Mouse (Mus musculus): ENCODE measurements at regions not wholly inside any gene's neighbourhood (a gene's known extent, or its start where the extent isn't known, plus 50 kb on each side); places are given as distances from the start of the nearest gene placed in this dataset.

GRCm38 (mm10) chr13:97587088-97587487 is 173.3 kb downstream of the Gm10260 start:
- Histone ChIP-seq H3K4me3 (replicated peaks; ENCODE audit: low read length) (no peak overlapping the region), H3K4me2 (replicated peaks; ENCODE audit: low read depth, low read length, severe bottlenecking) (no peak overlapping the region), H3K36me3 (ENCODE audit: control insufficient read depth, insufficient read depth, low read length) (no peaks in the 10 kb centered on the region), H3K27me3 (ENCODE audit: control insufficient read depth, insufficient read depth, low read length) (no peaks in the 10 kb centered on the region), H3K27ac (replicated peaks; ENCODE audit: low read depth, low read length) (no peak overlapping the region), H3K9ac (ENCODE audit: low read depth, low read length, severe bottlenecking) (no peak overlapping the region), H3K4me1 (ENCODE audit: control insufficient read depth, insufficient read depth, low read length) (no peaks in the 10 kb centered on the region), H3K9me3 (ENCODE audit: control insufficient read depth, low read length) (no peaks in the 10 kb centered on the region)
- DNase-seq (ENCODE audit: low spot score) (no peak), ATAC-seq (ENCODE audit: low FRiP score, low read depth) (no peak)
- 94% methylated on average over 1 of the region's 1 CpGs for WGBS
- no peak for TF ChIP-seq POLR2A (IDR thresholded peaks at IDR 0.05; ENCODE audit: borderline replicate concordance, extremely low read depth, insufficient read depth, insufficient read length)

- no peaks in the 10 kb centered on the region for H3K9me3 ChIP-seq (ENCODE audit: control insufficient read depth, low read length)
- no peak overlapping the region for H3K4me3 ChIP-seq (replicated peaks; ENCODE audit: low read length)
- no peak for TF ChIP-seq POLR2A (IDR thresholded peaks at IDR 0.05; ENCODE audit: borderline replicate concordance, extremely low read depth, insufficient read depth, insufficient read length)
- H3K27me3 ChIP-seq (ENCODE audit: control insufficient read depth, insufficient read depth, low read length): no peaks in the 10 kb centered on the region
- no peak for DNase-seq (ENCODE audit: low spot score)
- no peak overlapping the region for H3K4me2 ChIP-seq (replicated peaks; ENCODE audit: low read depth, low read length, severe bottlenecking)
- no peak overlapping the region for H3K9ac ChIP-seq (ENCODE audit: low read depth, low read length, severe bottlenecking)
- peaks cover 10% of the 10 kb centered on the region for H3K4me1 ChIP-seq (ENCODE audit: control insufficient read depth, insufficient read depth, low read length)
- no peak overlapping the region for H3K27ac ChIP-seq (replicated peaks; ENCODE audit: low read depth, low read length)
- no peaks in the 10 kb centered on the region for H3K36me3 ChIP-seq (ENCODE audit: control insufficient read depth, insufficient read depth, low read length)
- ATAC-seq (ENCODE audit: low FRiP score, low read depth): no peak
- 65% methylated on average over 4 of the region's 4 CpGs for WGBS
These were observed 176.4 kb downstream of the Gm10260 start for GRCm38 (mm10) chr13:97584045-97584444.

GRCm38 (mm10) chr13:97581380-97581779 is 179.1 kb downstream of the Gm10260 start:
- no peak for DNase-seq (ENCODE audit: low spot score)
- H3K4me1 ChIP-seq (ENCODE audit: control insufficient read depth, insufficient read depth, low read length): peaks cover 27% of the 10 kb centered on the region
- TF ChIP-seq POLR2A (IDR thresholded peaks at IDR 0.05; ENCODE audit: borderline replicate concordance, extremely low read depth, insufficient read depth, insufficient read length): no peak
- no peak overlapping the region for H3K9ac ChIP-seq (ENCODE audit: low read depth, low read length, severe bottlenecking)
- 65% methylated on average over 4 of the region's 4 CpGs for WGBS
- H3K27ac ChIP-seq (replicated peaks; ENCODE audit: low read depth, low read length): no peak overlapping the region
- no peak overlapping the region for H3K4me3 ChIP-seq (replicated peaks; ENCODE audit: low read length)
- H3K27me3 ChIP-seq (ENCODE audit: control insufficient read depth, insufficient read depth, low read length): no peaks in the 10 kb centered on the region
- no peak for ATAC-seq (ENCODE audit: low FRiP score, low read depth)
- no peak overlapping the region for H3K4me2 ChIP-seq (replicated peaks; ENCODE audit: low read depth, low read length, severe bottlenecking)
- no peaks in the 10 kb centered on the region for H3K9me3 ChIP-seq (ENCODE audit: control insufficient read depth, low read length)
- no peaks in the 10 kb centered on the region for H3K36me3 ChIP-seq (ENCODE audit: control insufficient read depth, insufficient read depth, low read length)

GRCm38 (mm10) chr13:97580241-97580874 is 180.1 kb downstream of the Gm10260 start:
- ATAC-seq (ENCODE audit: low FRiP score, low read depth): no peak
- H3K27ac ChIP-seq (replicated peaks; ENCODE audit: low read depth, low read length): no peak overlapping the region

GRCm38 (mm10) chr13:97578595-97578994 is 181.8 kb downstream of the Gm10260 start:
- WGBS: 55% methylated on average over 5 of the region's 5 CpGs
- ATAC-seq (ENCODE audit: low FRiP score, low read depth) (no peak), DNase-seq (ENCODE audit: low spot score) (peak; percentile 45)
- H3K4me1 ChIP-seq (ENCODE audit: control insufficient read depth, insufficient read depth, low read length): peaks cover 30% of the 10 kb centered on the region
- TF ChIP-seq POLR2A (IDR thresholded peaks at IDR 0.05; ENCODE audit: borderline replicate concordance, extremely low read depth, insufficient read depth, insufficient read length): no peak
- H3K36me3 ChIP-seq (ENCODE audit: control insufficient read depth, insufficient read depth, low read length): no peaks in the 10 kb centered on the region
- no peaks in the 10 kb centered on the region for H3K9me3 ChIP-seq (ENCODE audit: control insufficient read depth, low read length)
- no peak overlapping the region for H3K4me3 ChIP-seq (replicated peaks; ENCODE audit: low read length)
- no peak overlapping the region for H3K9ac ChIP-seq (ENCODE audit: low read depth, low read length, severe bottlenecking)
- no peaks in the 10 kb centered on the region for H3K27me3 ChIP-seq (ENCODE audit: control insufficient read depth, insufficient read depth, low read length)
- no peak overlapping the region for H3K4me2 ChIP-seq (replicated peaks; ENCODE audit: low read depth, low read length, severe bottlenecking)
- no peak overlapping the region for H3K27ac ChIP-seq (replicated peaks; ENCODE audit: low read depth, low read length)

More at GRCm38 (mm10) chr13:97580241-97580874, 180.1 kb downstream of the Gm10260 start:
- Histone ChIP-seq H3K36me3 (ENCODE audit: control insufficient read depth, insufficient read depth, low read length) (no peaks in the 10 kb centered on the region), H3K4me2 (replicated peaks; ENCODE audit: low read depth, low read length, severe bottlenecking) (no peak overlapping the region), H3K9ac (ENCODE audit: low read depth, low read length, severe bottlenecking) (no peak overlapping the region), H3K27me3 (ENCODE audit: control insufficient read depth, insufficient read depth, low read length) (no peaks in the 10 kb centered on the region), H3K9me3 (ENCODE audit: control insufficient read depth, low read length) (no peaks in the 10 kb centered on the region), H3K4me1 (ENCODE audit: control insufficient read depth, insufficient read depth, low read length) (peaks cover 27% of the 10 kb centered on the region), H3K4me3 (replicated peaks; ENCODE audit: low read length) (no peak overlapping the region)
- 47% methylated on average over 3 of the region's 3 CpGs for WGBS
- no peak for TF ChIP-seq POLR2A (IDR thresholded peaks at IDR 0.05; ENCODE audit: borderline replicate concordance, extremely low read depth, insufficient read depth, insufficient read length)
- no peak for DNase-seq (ENCODE audit: low spot score)
